19 mouse cellular contexts compared by ENCODE assay signal in the genomic region with DNA sequence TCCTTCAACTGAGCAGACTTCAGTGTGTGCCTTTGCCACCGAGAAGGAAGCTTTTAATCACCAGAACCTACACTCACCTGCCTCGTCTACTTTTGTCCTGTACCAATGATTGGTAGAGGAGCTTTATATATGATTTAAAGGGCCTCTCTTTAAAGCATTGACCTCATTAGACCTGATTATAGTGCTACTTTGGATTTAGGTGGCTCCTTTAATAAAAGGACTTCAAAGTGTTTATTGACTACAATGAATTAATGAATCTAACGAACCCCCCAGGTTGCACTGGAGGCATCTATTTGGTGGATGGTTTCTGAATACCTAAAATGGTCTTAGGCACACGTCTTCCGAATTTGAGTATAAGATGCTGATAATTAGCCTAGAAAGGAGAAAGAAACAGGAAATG. TPM values are rescaled to one million over a fixed set of nuclear protein-coding genes. Genes with fewer than 3 reads are reported as not detected.
ATAC-seq lines count a peak whose summit lies in the region.
"Had no signal": no experiment of that assay in that cellular context is flagged by ENCODE, and none has a peak within 500 bp of the region (broad histone marks: within the 10 kb centered on the region; RNA-seq: fewer than 3 reads in every experiment).

A gene (minus strand): TSS at position 101 of the 400 bp plus-strand sequence.

- H3K27me3 ChIP-seq in megakaryocyte, embryonic 14.5 days (replicated peaks), result peaks cover 41% of the 10 kb centered on the region
- H3K27me3 ChIP-seq: Patski had no signal

- H3K4me3 ChIP-seq in megakaryocyte, embryonic 14.5 days (replicated peaks), result peak within 1 kb of the TSS; percentile 44

- no peak for ATAC-seq in megakaryocyte, adult 5-6 weeks (ENCODE audit: poor library complexity, severe bottlenecking)
- ATAC-seq: activated CD4-positive, CD25-positive, alpha-beta regulatory T cell, adult 4 months; CD4-positive, CD25-positive, alpha-beta regulatory T cell, adult 4 months; Patski had no signal

- H3K9me3 ChIP-seq in megakaryocyte, embryonic 14.5 days, result no peaks in the 10 kb centered on the region
- H3K9me3 ChIP-seq: G1E had no signal

- H3K36me3 ChIP-seq in megakaryocyte, embryonic 14.5 days (replicated peaks; ENCODE audit: low read length), result no peaks in the 10 kb centered on the region
- H3K36me3 ChIP-seq: G1E had no signal

- no peaks in the 10 kb centered on the region for H3K4me1 ChIP-seq in megakaryocyte, embryonic 14.5 days

RNA-seq across cellular contexts. Expression of the gene that starts here (rescaled TPM):
- polyA plus RNA-seq in megakaryocyte, embryonic 14.5 days (2012; ENCODE audit: insufficient read depth, low replicate concordance), result not detected in 2 replicates
- total RNA-seq in megakaryocyte, adult 5-6 weeks (2015), result not detected in 2 replicates
- not detected in 2 replicates for total RNA-seq in megakaryocyte, adult 5-6 weeks (2017)
- total RNA-seq: adrenal gland, adult 18-20 months; adrenal gland, adult 2 months; adrenal gland, adult 8-10 months; adrenal gland, postnatal 10 days; adrenal gland, postnatal 14 days; adrenal gland, postnatal 25 days; adrenal gland, postnatal 36 days; adrenal gland, postnatal 4 days; CH12.LX; ES-E14; MEL had no signal
- polyA plus RNA-seq: activated CD4-positive, CD25-positive, alpha-beta regulatory T cell, adult 4 months; adrenal gland, adult 2 months; brain, embryonic 14.5 days; C2C12; CD4-positive, CD25-positive, alpha-beta regulatory T cell, adult 4 months; G1E; Patski had no signal
